Mouse (Mus musculus): ENCODE results near the gene Rhoh.

Gene Rhoh

GRCm38 (mm10) chr5:65860281-65861000, 572 bp upstream of the Rhoh start:
- no peak for DNase-seq (ENCODE audit: low spot score)

DNA sequence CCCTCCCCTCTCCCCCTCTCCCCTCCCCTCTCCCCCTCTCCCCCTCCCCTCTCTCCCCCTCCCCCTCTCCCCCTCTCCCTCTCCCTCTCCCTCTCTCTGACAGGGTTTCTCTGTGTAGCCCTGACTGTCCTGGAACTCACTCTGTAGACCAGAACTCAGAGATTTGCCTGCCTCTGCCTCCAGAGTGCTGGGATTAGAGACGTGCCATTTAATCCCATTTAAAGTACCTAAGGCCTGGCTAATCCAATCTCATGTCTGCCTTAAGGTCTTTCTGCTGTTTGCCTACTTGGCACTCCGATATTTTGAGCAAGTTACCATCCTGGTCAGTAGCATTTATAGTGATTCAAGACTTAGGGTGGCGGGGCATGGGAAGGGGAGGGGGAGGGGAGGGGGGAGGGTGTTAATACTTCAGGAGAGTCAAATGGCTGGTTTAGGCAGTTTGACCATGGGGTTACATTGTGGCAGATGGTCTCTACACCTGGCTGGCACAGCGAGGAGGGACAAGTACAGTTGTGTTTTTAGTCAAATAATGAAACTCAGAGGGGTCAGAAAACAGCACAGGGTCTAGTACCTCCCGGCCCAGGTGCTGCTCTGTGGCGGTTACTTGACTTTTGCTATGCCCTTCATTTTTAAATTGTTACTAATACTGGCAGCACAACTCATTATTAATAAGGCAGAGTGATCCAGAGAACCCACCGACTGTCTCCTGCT, 1.4 kb downstream of the Rhoh start:
- DNase-seq (ENCODE audit: low spot score) = no peak

- no peak for DNase-seq (ENCODE audit: low spot score)
Observed at GRCm38 (mm10) chr5:65863349-65863749, 2.3 kb downstream of the Rhoh start.

DNA sequence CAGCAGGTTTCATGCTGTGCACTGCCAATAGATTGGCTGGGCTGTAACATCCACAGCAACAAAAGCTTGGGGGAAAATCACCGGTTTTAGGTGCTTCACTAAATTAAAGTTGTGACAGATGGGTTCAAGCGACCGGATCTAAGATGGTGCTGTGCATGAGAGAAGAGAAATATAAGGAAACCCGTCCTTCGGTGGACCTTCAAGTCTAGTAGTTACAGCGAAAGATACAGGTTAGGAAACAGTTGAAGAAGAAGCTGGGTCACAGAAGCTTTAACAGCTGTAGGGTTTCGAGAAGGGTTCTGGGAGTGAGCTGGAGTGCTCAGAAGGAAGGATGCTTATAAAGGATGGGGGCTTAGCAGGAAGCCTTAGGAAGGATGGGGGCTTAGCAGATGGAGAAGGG, 3.5 kb downstream of the Rhoh start:
- no peak for DNase-seq (ENCODE audit: low spot score)

DNA sequence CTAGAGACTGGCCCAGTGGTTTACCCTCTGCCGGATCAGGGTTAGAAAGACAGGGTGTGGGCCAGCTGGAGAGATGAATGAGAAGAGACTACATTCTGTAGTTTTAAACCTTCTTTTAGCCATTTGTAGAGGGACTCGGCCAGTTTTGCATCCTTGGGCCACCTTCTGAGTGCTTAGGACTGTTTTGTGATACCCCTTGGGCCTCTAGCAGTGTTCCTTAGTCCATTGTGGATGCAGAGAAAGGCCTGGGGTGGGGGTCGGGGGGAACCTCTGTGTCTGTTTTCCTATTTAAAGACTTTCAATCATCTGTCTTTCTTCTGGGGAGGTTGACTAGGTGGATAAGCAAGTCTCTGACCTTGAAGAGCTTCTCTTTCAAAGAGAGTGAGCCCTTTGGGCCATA, 3.9 kb downstream of the Rhoh start:
- no peak for DNase-seq (ENCODE audit: low spot score)

GRCm38 (mm10) chr5:65866591-65866990, 5.6 kb downstream of the Rhoh start:
- DNase-seq (ENCODE audit: low spot score) = no peak

GRCm38 (mm10) chr5:65867380-65868116, 6.5 kb downstream of the Rhoh start:
- no peak for DNase-seq (ENCODE audit: low spot score)

GRCm38 (mm10) chr5:65868419-65868818, 7.4 kb downstream of the Rhoh start:
- no peak for DNase-seq (ENCODE audit: low spot score)

- DNase-seq (ENCODE audit: low spot score) = no peak
Observed at GRCm38 (mm10) chr5:65869660-65870059, 8.6 kb downstream of the Rhoh start.

- peak; percentile 84 for DNase-seq (ENCODE audit: low spot score)
Observed at GRCm38 (mm10) chr5:65871276-65871875, 10.4 kb downstream of the Rhoh start.

GRCm38 (mm10) chr5:65873212-65873611, 12.2 kb downstream of the Rhoh start:
- no peak for DNase-seq (ENCODE audit: low spot score)

DNA sequence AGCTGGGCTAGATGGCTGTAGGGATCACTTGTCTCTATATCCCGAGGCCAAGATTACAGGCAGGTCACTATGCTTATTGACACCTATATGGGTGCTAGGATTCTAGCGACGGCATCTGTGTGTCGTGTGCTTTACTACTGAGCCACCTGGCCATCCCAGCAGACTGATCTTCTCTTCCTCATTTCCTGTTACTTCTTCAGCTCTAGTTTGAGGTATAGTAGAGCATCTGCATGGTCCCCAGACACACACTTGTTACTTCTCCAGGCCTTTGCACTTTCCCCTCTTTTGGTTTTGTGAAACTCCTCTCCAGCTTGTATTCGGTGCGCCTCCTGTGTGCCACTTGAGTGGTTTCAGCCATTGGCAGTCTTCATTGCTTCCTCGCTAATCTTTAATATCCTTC, 14.3 kb downstream of the Rhoh start:
- DNase-seq (ENCODE audit: low spot score) = no peak

GRCm38 (mm10) chr5:65878367-65878766, 17.4 kb downstream of the Rhoh start:
- no peak for DNase-seq (ENCODE audit: low spot score)

GRCm38 (mm10) chr5:65881254-65881653, 20.2 kb downstream of the Rhoh start:
- DNase-seq (ENCODE audit: low spot score) = no peak

GRCm38 (mm10) chr5:65882476-65883205, 21.6 kb downstream of the Rhoh start:
- DNase-seq (ENCODE audit: low spot score) = no peak

- DNase-seq (ENCODE audit: low spot score) = no peak
Observed at GRCm38 (mm10) chr5:65883355-65883754, 22.3 kb downstream of the Rhoh start.

DNA sequence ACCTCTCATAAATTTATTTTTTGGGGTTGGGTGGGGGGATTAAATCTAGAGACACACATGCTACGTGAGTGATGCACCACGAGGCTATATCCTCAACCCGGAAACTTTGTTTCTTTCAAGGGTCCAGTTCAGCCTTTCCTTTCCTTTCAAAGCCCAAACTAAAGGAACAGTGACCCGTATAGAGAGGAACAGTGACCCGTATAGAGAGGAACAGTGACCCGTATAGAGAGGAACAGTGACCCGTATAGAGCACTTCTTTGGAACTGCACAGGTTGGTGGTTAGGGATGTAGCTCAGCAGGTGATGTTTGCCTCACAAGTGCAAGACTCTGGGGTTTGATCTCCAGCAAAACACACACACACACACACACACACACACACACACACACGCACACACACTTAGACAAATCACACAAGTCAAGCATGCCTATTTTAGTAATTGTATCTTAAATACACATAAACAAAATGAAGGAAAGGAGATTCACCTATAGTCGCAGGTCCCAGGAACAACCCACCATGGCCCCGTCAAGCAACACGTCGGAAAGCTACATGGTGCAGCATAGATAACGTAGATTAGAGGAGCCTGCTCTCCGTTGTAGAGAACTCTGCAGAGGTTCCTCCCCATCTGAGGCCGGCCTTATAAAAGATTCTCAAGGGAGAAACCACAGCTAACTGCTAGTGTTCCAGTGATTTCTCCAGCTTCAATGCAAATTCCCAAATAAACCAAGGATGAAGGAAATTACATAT, 24.9 kb downstream of the Rhoh start:
- DNase-seq (ENCODE audit: low spot score) = no peak

- DNase-seq (ENCODE audit: low spot score) = no peak
Observed at GRCm38 (mm10) chr5:65888102-65888501, 27.1 kb downstream of the Rhoh start.

- no peak for DNase-seq (ENCODE audit: low spot score)
Observed at GRCm38 (mm10) chr5:65888998-65889397, 28.0 kb downstream of the Rhoh start.

- no peak for DNase-seq (ENCODE audit: low spot score)
Observed at GRCm38 (mm10) chr5:65891251-65891826, 30.3 kb downstream of the Rhoh start.
